Mouse (Mus musculus) ES-E14 (cell line): ENCODE data around the gene Ush1c. TPM values are rescaled to one million over a fixed set of nuclear protein-coding genes. Genes with fewer than 3 reads are reported as not detected.

ENCODE experiments used
- DNase-seq: peaks from one replicate; pipeline ENCODE4 v3.0.0-alpha.2; 2013; ENCODE audit warnings: low read depth, low spot score
- H3K27ac ChIP-seq: 2 replicates; pipeline ENCODE4 v1.5.1; 2012; ENCODE audit warnings: low read depth, mild to moderate bottlenecking, low read length, moderate library complexity, mixed read lengths; ENCODE audit not compliant: poor library complexity, insufficient read depth, severe bottlenecking
- H3K36me3 ChIP-seq: 2 replicates; pipeline ENCODE4 v1.6.1; 2012; ENCODE audit warnings: mild to moderate bottlenecking, low read length, moderate library complexity, mixed read lengths; ENCODE audit not compliant: control insufficient read depth, poor library complexity, insufficient read depth, severe bottlenecking
- H3K4me1 ChIP-seq, 2 experiments: fragments of 150-350 bp in 1 of 2; sonication (generic) in 1 of 2; 2 replicates each; pipeline ENCODE4 v1.6.1; 2012; ENCODE audit warnings: low read length in 2 of 2, mild to moderate bottlenecking in 1 of 2, mixed read lengths in 1 of 2; ENCODE audit not compliant: control insufficient read depth in 2 of 2, insufficient read depth in 2 of 2, poor library complexity in 1 of 2
- H3K4me3 ChIP-seq, 2 experiments: fragments of 150-350 bp in 1 of 2; sonication (generic) in 1 of 2; 2 replicates each; pipeline ENCODE4 v1.5.1; 2012; ENCODE audit warnings: low read length in 2 of 2, low read depth in 1 of 2, mild to moderate bottlenecking in 1 of 2, mixed read lengths in 1 of 2; ENCODE audit not compliant: insufficient read depth in 1 of 2, poor library complexity in 1 of 2, severe bottlenecking in 1 of 2
- H3K9ac ChIP-seq: 2 replicates; pipeline ENCODE4 v1.6.1; 2012; ENCODE audit warnings: low read depth, mild to moderate bottlenecking, low read length, mixed read lengths; ENCODE audit not compliant: poor library complexity, insufficient read depth, severe bottlenecking
- H3K9me3 ChIP-seq: fragments of 150-350 bp; sonication (generic); 2 replicates; pipeline ENCODE4 v1.6.1; 2012; ENCODE audit warnings: low read depth, mild to moderate bottlenecking, low read length; ENCODE audit not compliant: control insufficient read depth, insufficient read depth
- CHD2 ChIP-seq: IDR thresholded peaks from 2 replicates; pipeline ENCODE4 v1.6.1; 2014; ENCODE audit warnings: mild to moderate bottlenecking, low read depth, low read length, inconsistent platforms
- HCFC1 ChIP-seq: IDR thresholded peaks from 2 replicates; pipeline ENCODE4 v1.6.1; 2012; ENCODE audit warnings: low read length, inconsistent platforms, borderline replicate concordance; ENCODE audit not compliant: insufficient read depth
- MAFK ChIP-seq: IDR thresholded peaks from 2 replicates; pipeline ENCODE4 v1.6.1; 2014; ENCODE audit warnings: mild to moderate bottlenecking, low read depth, low read length, inconsistent platforms; ENCODE audit not compliant: insufficient read depth
- ZC3H11A ChIP-seq: IDR thresholded peaks from 2 replicates; pipeline ENCODE4 v1.6.1; 2012; ENCODE audit warnings: low read depth, mild to moderate bottlenecking, inconsistent platforms, low read length, borderline replicate concordance
- ZNF384 ChIP-seq: IDR thresholded peaks from 2 replicates; pipeline ENCODE4 v1.6.1; 2012; ENCODE audit warnings: low read depth, low read length, inconsistent platforms
- in situ Hi-C, 2 experiments: fragments of 600-800 bp; cut with MboI; formaldehyde crosslinking; loops; one replicate each; pipeline ENCODE4 v1.15.1; 2025; ENCODE audit warnings: low sequenced_read_pairs in 2 of 2, inconsistent platforms in 1 of 2; ENCODE audit not compliant: unreplicated experiment in 2 of 2
- total RNA-seq: library from RNA; depleted of rRNA; stranded (reverse); fragments of 300-350 nt; gene quantifications from 2 replicates; pipeline ENCODE4 v1.2.3, GENCODE M21; 2012

Gene Ush1c
- total RNA-seq, 1 experiment, result 0.18 TPM

GRCm38 (mm10) chr7:46157746-46158145 is 80.6 kb downstream of the Ush1c start:
- in situ Hi-C loops, result no loop called here
- Histone ChIP-seq H3K9ac (no peak overlapping the region), H3K4me3 (no peak overlapping the region), H3K36me3 (no peaks in the 10 kb centered on the region), H3K9me3 (no peaks in the 10 kb centered on the region), H3K4me1 (no peaks in the 10 kb centered on the region), H3K27ac (no peak overlapping the region)
- TF ChIP-seq ZC3H11A, result no peak
- no peak for TF ChIP-seq MAFK
- no peak for TF ChIP-seq CHD2
- no peak for TF ChIP-seq ZNF384
- DNase-seq, result no peak

DNA sequence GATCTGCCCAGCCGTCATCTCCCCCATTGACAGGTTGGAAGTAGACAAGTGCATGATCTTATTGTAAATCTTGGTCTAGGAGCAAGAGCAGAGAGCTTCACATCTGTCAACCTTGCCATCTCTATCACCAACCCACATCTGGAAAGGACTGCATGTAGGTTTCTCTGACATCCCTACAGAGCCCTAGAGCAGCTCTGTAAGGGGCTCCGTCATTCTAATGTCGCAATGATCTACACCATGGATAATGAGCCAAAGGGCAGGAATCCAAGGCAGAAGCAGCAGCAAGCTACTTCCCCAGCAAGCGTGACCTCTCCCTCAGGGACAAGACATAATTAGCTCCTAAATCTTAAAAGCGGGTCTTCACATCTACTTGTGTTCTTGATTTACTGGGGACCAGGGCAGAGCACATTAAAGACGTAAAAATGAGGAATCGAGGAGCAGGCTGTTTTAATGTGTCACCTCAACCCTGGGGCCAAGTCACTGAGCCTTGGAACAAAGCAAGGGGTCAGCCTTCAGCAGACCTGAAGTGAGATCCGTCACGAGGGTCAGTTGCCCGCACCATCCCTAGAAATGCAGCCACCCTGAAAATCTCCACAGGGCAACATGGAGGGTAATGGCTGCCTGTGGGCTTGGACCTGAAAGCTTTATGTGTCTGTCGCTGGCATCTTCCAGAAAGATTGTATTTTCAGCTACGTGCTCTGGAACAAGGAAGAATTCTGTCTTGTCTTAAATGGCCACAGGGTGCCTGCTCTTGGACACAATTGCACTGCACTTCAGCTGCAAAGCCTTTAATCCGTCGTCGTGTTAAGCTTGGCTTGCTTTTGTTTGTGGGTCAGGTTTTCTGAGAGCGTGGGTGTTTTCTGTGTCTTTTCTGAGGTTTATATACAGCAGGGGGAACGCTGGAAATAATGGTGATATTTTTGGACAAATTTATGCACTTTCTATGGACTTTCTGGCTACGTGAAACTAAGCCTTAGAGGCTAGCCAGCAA is 83.5 kb downstream of the Ush1c start:
- in situ Hi-C loops, result no loop called here
- H3K9me3 ChIP-seq, result no peaks in the 10 kb centered on the region
- TF ChIP-seq HCFC1 (no peak), MAFK (no peak), ZNF384 (no peak), ZC3H11A (no peak), CHD2 (no peak)
- H3K36me3 ChIP-seq, result no peaks in the 10 kb centered on the region
- no peak for DNase-seq
- H3K4me3 ChIP-seq, result no peak overlapping the region
- H3K27ac ChIP-seq, result no peak overlapping the region
- no peak overlapping the region for H3K9ac ChIP-seq
- no peaks in the 10 kb centered on the region for H3K4me1 ChIP-seq

GRCm38 (mm10) chr7:46152819-46153351 is 85.4 kb downstream of the Ush1c start:
- no peak for DNase-seq
- no peak overlapping the region for H3K9ac ChIP-seq
- H3K27ac ChIP-seq, result no peak overlapping the region
- no peaks in the 10 kb centered on the region for H3K9me3 ChIP-seq
- in situ Hi-C loops, result no loop called here
- H3K4me3 ChIP-seq, result no peak overlapping the region
- TF ChIP-seq ZNF384, result no peak
- TF ChIP-seq ZC3H11A, result no peak
- TF ChIP-seq HCFC1, result no peak
- no peak for TF ChIP-seq CHD2
- no peak for TF ChIP-seq MAFK
- no peaks in the 10 kb centered on the region for H3K4me1 ChIP-seq
- no peaks in the 10 kb centered on the region for H3K36me3 ChIP-seq

GRCm38 (mm10) chr7:46147417-46147816 is 90.9 kb downstream of the Ush1c start:
- TF ChIP-seq ZNF384 (no peak), ZC3H11A (no peak), CHD2 (no peak), MAFK (no peak), HCFC1 (no peak)
- in situ Hi-C loops, result no loop called here
- no peaks in the 10 kb centered on the region for H3K36me3 ChIP-seq
- no peak overlapping the region for H3K27ac ChIP-seq
- H3K4me3 ChIP-seq, result no peak overlapping the region
- H3K4me1 ChIP-seq, result no peaks in the 10 kb centered on the region
- no peak for DNase-seq
- no peak overlapping the region for H3K9ac ChIP-seq
- no peaks in the 10 kb centered on the region for H3K9me3 ChIP-seq
